Mouse (Mus musculus): ENCODE data around the gene Ctnnb1. TPM values are rescaled to one million over a fixed set of nuclear protein-coding genes. Genes with fewer than 3 reads are reported as not detected.
A peak's percentile ranks its signal among the peaks of the same experiment; 100 is the strongest.

Ctnnb1 gene
- polyA plus RNA-seq, 1 experiment from 2014 or later, result 645 TPM

DNA sequence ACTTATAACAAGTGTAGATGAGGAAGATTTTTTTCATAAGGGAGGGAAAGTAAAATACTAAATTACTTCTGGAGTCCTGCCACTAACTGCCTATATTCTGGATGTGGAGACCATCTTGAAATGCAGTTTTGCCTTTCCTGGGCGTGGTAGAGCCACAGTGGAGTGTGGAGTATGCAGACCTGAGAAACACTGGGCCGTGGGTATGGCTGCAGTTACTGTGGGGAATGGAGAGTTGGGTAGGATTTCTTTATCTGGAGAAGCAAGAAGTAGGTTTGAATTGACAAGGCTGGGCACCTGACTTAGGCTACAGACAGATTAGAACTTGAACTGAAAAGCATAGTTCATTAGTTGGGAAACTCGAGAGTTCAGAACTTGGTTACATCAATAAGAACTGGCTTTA, 15.2 kb downstream of the Ctnnb1 start:
- peaks cover 85% of the 10 kb centered on the region for H3K4me1 ChIP-seq

DNA sequence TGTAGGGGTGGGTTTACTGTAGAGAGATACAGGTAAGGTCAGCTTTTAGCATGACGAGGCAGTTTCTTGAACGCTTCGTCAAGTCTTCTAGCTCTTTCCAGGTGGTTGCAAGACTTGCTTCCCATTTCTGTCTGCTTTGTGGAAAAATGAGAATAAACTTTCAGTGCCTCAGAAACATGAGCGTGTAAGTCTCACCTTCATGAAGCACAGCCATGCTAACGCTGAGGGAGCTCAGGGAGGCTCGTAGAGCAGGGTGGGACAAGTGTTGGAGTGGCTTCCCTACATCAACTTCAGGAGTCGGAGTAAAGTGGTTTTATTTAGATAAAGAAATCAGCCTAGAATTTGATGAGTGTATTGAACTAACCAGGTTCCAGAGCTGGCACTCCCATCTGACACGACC, 17.1 kb downstream of the Ctnnb1 start:
- no peak overlapping the region for H3K9ac ChIP-seq
- H3K9me3 ChIP-seq (replicated peaks), result no peaks in the 10 kb centered on the region
- H3K4me2 ChIP-seq, result no peak overlapping the region
- peaks cover 67% of the 10 kb centered on the region for H3K4me1 ChIP-seq
- H3K27ac ChIP-seq, result no peak overlapping the region
- WGBS, result 87% methylated on average over 8 of the region's 8 CpGs
- H3K36me3 ChIP-seq (ENCODE audit: poor library complexity, severe bottlenecking), result peaks cover 24% of the 10 kb centered on the region
- H3K27me3 ChIP-seq, result no peaks in the 10 kb centered on the region
- H3K4me3 ChIP-seq, result no peak overlapping the region
- ATAC-seq, result no peak

More for the DNA sequence above, 15.2 kb downstream of the Ctnnb1 start:
- H3K4me3 ChIP-seq, result no peak overlapping the region
- H3K27me3 ChIP-seq, result no peaks in the 10 kb centered on the region
- H3K4me2 ChIP-seq, result no peak overlapping the region
- H3K9ac ChIP-seq, result no peak overlapping the region
- no peaks in the 10 kb centered on the region for H3K9me3 ChIP-seq (replicated peaks)
- ATAC-seq, result no peak
- peaks cover 10% of the 10 kb centered on the region; the same call in 1 of the 2 replicates for H3K36me3 ChIP-seq (ENCODE audit: poor library complexity, severe bottlenecking)
- no peak overlapping the region for H3K27ac ChIP-seq
- WGBS, result 80% methylated on average over 3 of the region's 3 CpGs

DNA sequence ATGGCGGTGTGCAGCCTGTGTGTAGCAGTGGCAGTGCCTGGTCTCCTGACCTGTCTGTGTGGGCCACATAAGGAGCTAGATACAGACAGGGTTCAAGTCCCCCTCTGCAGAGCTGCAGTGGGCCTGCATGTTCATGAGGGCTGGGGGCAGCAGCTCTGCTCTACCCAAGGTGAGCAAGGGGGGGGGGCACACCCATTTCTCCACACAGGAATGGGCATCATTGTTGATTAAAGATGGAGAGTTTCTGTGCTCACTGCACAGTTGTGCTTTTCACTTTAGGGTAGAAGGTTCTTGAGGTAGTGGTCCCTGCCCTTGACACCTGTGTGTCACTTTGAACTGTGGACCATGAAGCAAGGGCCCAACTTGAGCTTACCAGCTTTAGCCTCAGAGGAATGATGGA, 19.8 kb downstream of the Ctnnb1 start:
- peaks cover 40% of the 10 kb centered on the region for H3K4me1 ChIP-seq
- no peak overlapping the region for H3K4me3 ChIP-seq
- no peak for ATAC-seq
- H3K27ac ChIP-seq, result no peak overlapping the region
- peaks cover 41% of the 10 kb centered on the region for H3K36me3 ChIP-seq (ENCODE audit: poor library complexity, severe bottlenecking)
- no peaks in the 10 kb centered on the region for H3K9me3 ChIP-seq (replicated peaks)
- H3K9ac ChIP-seq, result no peak overlapping the region
- 96% methylated on average over 1 of the region's 1 CpGs for WGBS
- no peaks in the 10 kb centered on the region for H3K27me3 ChIP-seq
- no peak overlapping the region for H3K4me2 ChIP-seq

DNA sequence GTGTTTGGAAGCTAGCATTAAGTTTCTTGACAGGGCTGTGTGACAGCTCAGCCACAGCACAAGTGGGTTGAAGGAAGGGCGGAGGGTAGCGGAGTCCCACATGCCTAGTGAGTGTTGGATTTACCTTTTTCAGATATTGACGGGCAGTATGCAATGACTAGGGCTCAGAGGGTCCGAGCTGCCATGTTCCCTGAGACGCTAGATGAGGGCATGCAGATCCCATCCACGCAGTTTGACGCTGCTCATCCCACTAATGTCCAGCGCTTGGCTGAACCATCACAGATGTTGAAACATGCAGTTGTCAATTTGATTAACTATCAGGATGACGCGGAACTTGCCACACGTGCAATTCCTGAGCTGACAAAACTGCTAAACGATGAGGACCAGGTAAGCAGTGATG, 21.7 kb downstream of the Ctnnb1 start:
- H3K27ac ChIP-seq, result no peak overlapping the region
- ATAC-seq, result no peak
- no peaks in the 10 kb centered on the region for H3K27me3 ChIP-seq
- H3K9me3 ChIP-seq (replicated peaks), result no peaks in the 10 kb centered on the region
- no peak overlapping the region for H3K4me3 ChIP-seq
- H3K9ac ChIP-seq, result no peak overlapping the region
- 93% methylated on average over 12 of the region's 12 CpGs for WGBS
- peaks cover 28% of the 10 kb centered on the region for H3K4me1 ChIP-seq
- H3K4me2 ChIP-seq, result no peak overlapping the region
- peaks cover 60% of the 10 kb centered on the region for H3K36me3 ChIP-seq (ENCODE audit: poor library complexity, severe bottlenecking)

DNA sequence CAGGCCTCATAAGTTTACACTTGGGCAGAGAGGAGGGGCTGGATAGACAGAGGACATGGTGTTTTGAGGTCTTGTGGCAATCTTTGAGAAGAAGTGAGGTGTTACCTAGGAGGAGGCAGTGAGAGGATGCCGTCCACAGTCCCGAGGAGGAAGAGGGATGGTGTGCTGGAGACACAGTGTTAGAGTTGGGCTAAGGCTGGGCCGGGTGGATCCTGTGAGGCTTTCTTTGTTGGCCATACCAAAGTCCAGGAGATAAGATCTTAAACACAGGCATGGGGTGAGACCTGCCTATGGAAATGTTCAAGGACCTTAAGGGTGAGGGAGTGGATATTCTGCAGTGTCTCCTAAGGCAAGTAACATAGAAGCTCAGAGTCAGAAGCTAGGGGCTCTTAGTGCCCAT, 22.9 kb downstream of the Ctnnb1 start:
- Histone ChIP-seq H3K27me3 (no peaks in the 10 kb centered on the region), H3K36me3 (ENCODE audit: poor library complexity, severe bottlenecking) (peaks cover 72% of the 10 kb centered on the region), H3K4me2 (no peak overlapping the region), H3K4me3 (no peak overlapping the region), H3K9me3 (replicated peaks) (no peaks in the 10 kb centered on the region), H3K27ac (no peak overlapping the region), H3K4me1 (peaks cover 18% of the 10 kb centered on the region), H3K9ac (no peak overlapping the region)
- 84% methylated on average over 3 of the region's 3 CpGs for WGBS
- ATAC-seq, result no peak

DNA sequence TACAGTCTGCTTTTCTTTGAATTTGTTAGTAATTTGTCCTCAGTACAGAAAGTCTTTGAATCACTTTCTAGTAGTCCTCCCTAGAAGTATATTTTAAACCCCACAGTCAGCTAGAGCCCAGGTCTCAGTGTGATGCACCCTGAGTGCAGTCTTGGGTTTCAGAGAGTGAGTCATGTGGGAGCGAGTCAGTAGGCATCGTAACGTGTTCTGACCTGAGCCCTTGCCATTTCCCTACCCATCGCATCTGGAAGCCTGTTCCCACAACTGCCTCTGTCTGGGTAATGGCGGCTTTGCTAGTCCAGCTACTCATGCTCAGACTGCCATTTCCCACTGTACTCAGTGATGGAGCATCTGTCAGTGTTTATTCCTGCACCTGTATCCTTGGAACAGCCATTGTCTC, 29.0 kb downstream of the Ctnnb1 start:
- WGBS, result 90% methylated on average over 5 of the region's 5 CpGs
- no peak overlapping the region for H3K9ac ChIP-seq
- peaks cover 15% of the 10 kb centered on the region for H3K4me1 ChIP-seq
- H3K36me3 ChIP-seq (ENCODE audit: poor library complexity, severe bottlenecking), result peaks cover 99% of the 10 kb centered on the region
- H3K4me3 ChIP-seq, result no peak overlapping the region
- ATAC-seq, result no peak
- H3K27me3 ChIP-seq, result no peaks in the 10 kb centered on the region
- no peaks in the 10 kb centered on the region for H3K9me3 ChIP-seq (replicated peaks)
- no peak overlapping the region for H3K27ac ChIP-seq
- no peak overlapping the region for H3K4me2 ChIP-seq

DNA sequence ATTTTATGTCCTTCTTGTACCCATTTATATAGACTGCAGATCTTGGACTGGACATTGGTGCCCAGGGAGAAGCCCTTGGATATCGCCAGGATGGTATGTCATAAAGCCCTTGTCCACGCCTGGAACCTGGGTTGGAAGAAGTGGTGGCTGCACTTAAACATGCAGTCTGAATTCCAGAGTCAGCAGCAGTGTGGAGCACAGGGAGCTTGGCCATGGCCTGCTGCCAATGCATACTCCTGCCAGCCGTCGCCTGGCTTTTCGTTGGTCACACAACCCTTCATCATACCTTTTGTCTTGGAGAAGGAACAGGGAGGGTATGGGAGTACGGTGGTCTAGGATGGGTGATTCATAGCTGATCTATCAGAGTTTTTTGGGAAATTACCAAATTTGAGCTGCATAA, 29.5 kb downstream of the Ctnnb1 start:
- WGBS, result 76% methylated on average over 6 of the region's 6 CpGs
- Histone ChIP-seq H3K27me3 (no peaks in the 10 kb centered on the region), H3K36me3 (ENCODE audit: poor library complexity, severe bottlenecking) (peaks cover 99% of the 10 kb centered on the region), H3K9me3 (replicated peaks) (no peaks in the 10 kb centered on the region), H3K27ac (no peak overlapping the region; the same call in 1 of the 2 replicates), H3K4me1 (peaks cover 17% of the 10 kb centered on the region), H3K4me3 (no peak overlapping the region), H3K4me2 (no peak overlapping the region), H3K9ac (no peak overlapping the region)
- no peak for ATAC-seq

DNA sequence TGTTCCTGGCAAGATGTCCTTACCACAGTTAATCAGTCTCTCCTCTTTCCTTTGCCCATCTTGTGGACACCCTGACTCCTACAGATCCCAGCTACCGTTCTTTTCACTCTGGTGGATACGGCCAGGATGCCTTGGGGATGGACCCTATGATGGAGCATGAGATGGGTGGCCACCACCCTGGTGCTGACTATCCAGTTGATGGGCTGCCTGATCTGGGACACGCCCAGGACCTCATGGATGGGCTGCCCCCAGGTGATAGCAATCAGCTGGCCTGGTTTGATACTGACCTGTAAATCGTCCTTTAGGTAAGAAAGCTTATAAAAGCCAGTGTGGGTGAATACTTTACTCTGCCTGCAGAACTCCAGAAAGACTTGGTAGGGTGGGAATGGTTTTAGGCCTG, 30.2 kb downstream of the Ctnnb1 start:
- H3K4me3 ChIP-seq, result no peak overlapping the region
- no peak overlapping the region for H3K4me2 ChIP-seq
- 96% methylated on average over 4 of the region's 4 CpGs for WGBS
- peaks cover 17% of the 10 kb centered on the region for H3K4me1 ChIP-seq
- H3K9me3 ChIP-seq (replicated peaks), result no peaks in the 10 kb centered on the region
- H3K27me3 ChIP-seq, result no peaks in the 10 kb centered on the region
- no peak for ATAC-seq
- H3K27ac ChIP-seq, result no peak overlapping the region
- peaks cover 99% of the 10 kb centered on the region for H3K36me3 ChIP-seq (ENCODE audit: poor library complexity, severe bottlenecking)
- H3K9ac ChIP-seq, result no peak overlapping the region

DNA sequence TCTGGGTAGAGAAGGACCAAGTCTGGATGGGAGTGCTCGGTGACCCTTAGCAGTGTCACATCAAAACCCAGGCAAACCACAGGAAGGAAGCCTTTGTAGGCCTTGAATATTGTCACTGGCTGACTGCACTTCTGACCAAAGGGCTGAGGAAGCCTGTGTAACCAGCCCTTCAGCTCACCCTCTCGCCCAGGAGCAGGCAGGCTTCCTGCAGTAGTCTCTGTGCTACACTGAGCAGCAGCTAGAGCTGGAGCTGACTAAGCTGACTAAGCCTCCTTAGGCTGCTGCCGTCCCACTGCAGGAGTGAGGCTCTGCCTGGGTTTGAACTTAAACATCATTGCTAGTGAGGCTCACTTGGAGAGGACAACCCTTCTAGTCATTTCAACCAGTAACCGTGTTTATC, 31.6 kb downstream of the Ctnnb1 start:
- H3K9me3 ChIP-seq (replicated peaks), result no peaks in the 10 kb centered on the region
- no peak overlapping the region for H3K4me2 ChIP-seq
- H3K4me3 ChIP-seq, result no peak overlapping the region
- peaks cover 17% of the 10 kb centered on the region for H3K4me1 ChIP-seq
- H3K36me3 ChIP-seq (ENCODE audit: poor library complexity, severe bottlenecking), result peaks cover 99% of the 10 kb centered on the region
- H3K27ac ChIP-seq, result peak overlapping the region; percentile 6; the same call in 1 of the 2 replicates
- 82% methylated on average over 4 of the region's 4 CpGs for WGBS
- no peak overlapping the region for H3K9ac ChIP-seq
- no peak for ATAC-seq
- H3K27me3 ChIP-seq, result no peaks in the 10 kb centered on the region

DNA sequence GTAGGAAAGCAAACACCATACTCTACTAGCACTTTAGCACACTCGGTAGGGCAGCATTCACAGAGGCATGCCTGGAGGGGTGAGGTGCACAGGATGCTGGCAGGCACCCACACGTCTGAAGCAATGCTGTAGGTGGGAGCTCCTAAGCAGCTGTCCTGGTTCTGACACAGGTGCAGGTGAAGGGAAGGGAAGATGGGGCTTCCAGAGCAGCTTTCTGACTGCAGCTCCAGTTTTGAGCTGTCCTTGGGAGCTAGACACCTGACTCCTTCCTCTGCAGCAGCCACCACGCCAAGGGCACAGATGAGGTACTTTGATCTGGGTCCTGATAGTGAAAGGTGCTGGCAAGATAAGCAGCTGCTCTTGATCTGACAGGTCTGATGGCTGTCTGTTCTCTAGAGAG, 32.5 kb downstream of the Ctnnb1 start:
- 82% methylated on average over 3 of the region's 3 CpGs for WGBS
- H3K9ac ChIP-seq, result no peak overlapping the region
- no peak overlapping the region for H3K4me2 ChIP-seq
- H3K9me3 ChIP-seq (replicated peaks), result no peaks in the 10 kb centered on the region
- H3K36me3 ChIP-seq (ENCODE audit: poor library complexity, severe bottlenecking), result peaks cover 99% of the 10 kb centered on the region
- no peak for ATAC-seq
- no peaks in the 10 kb centered on the region for H3K27me3 ChIP-seq
- no peak overlapping the region for H3K27ac ChIP-seq
- peaks cover 17% of the 10 kb centered on the region for H3K4me1 ChIP-seq
- H3K4me3 ChIP-seq, result no peak overlapping the region

DNA sequence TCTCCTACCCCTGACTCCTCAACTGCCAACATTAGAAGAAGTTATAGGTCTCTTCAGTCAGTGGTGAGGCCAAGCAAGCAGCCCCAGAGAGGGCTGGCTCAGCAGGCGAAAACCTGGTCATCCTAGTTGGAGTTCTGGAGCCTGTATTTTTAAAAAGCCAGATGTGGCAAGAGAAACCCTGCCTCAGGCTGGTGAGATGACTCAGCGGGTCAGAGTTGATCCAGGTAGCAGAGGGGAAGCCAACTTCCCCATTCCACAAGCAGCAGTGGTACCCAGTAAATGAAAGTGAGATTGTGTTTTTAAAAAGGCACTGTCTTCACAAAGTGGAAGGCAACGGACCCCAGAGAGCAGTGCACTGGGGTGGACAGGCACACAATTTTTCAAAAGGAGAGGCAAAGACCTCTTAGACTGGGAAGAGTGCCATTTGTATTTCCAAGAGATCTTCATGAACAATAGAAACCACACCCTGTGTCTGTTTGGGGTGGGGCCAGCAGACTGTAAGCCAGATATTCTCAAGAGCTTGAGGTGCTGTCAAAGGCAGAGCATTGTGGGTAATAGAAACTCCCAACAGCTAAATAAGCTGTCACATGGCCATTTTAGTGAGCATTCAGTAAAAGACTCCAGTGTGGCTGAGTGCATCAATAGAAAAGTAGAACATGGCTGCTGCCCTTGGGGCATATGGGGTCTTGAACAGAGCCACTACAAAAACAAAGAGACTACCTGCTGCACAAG, 33.1 kb downstream of the Ctnnb1 start:
- Histone ChIP-seq H3K9ac (no peak overlapping the region), H3K27me3 (no peaks in the 10 kb centered on the region), H3K36me3 (ENCODE audit: poor library complexity, severe bottlenecking) (peaks cover 99% of the 10 kb centered on the region), H3K4me2 (no peak overlapping the region), H3K27ac (peak overlapping the region; percentile 22; the same call in 1 of the 2 replicates), H3K4me3 (no peak overlapping the region), H3K9me3 (replicated peaks) (no peaks in the 10 kb centered on the region), H3K4me1 (peaks cover 17% of the 10 kb centered on the region)
- 81% methylated on average over 3 of the region's 3 CpGs for WGBS
- ATAC-seq, result no peak

DNA sequence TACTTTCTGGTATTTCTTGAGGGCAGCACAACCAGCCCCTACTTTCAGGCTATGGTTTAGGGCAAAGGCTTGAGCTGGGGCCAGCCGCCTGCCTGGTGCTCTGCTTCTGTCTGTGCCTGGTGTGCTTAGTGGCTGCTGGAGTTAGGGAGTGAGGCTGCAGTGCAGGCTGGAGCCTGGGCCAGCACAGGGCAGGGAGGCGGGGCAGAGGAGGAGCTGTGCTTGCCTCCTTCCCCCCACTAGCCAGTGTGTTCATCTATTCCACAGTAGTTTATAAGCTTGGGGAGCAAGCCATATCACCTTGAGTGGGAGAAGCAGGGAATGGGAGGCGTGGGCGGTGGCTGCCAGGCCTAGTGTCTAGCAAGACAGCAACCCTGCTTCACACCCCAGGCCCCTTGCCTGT, 34.1 kb downstream of the Ctnnb1 start:
- Histone ChIP-seq H3K9ac (no peak overlapping the region), H3K4me1 (peaks cover 17% of the 10 kb centered on the region), H3K4me3 (no peak overlapping the region), H3K36me3 (ENCODE audit: poor library complexity, severe bottlenecking) (peaks cover 98% of the 10 kb centered on the region), H3K4me2 (no peak overlapping the region), H3K9me3 (replicated peaks) (no peaks in the 10 kb centered on the region), H3K27ac (peak overlapping the region; percentile 61), H3K27me3 (no peaks in the 10 kb centered on the region)
- ATAC-seq, result peak; percentile 14; the same call in 1 of the 2 replicates
- WGBS, result 80% methylated on average over 4 of the region's 4 CpGs

DNA sequence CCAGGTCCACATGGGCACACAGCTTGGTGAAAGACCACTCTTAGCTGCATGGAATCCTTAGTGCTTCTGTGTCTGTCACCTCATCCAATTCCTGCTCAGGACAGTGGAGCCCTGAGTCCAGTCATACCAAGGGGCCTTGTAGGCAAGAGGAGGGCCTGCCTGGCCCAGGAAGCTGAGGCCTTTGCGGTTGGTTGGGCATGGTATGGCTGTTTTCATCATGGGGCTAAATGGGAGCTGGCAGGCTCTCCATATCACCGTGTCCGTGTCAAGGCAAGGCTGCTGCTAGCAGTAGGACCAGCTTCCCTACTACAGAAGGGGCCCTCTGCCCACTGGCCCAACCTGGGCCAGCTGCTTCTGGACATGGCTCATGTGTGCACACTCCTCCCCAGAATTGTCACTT, 34.7 kb downstream of the Ctnnb1 start:
- peaks cover 98% of the 10 kb centered on the region for H3K36me3 ChIP-seq (ENCODE audit: poor library complexity, severe bottlenecking)
- no peaks in the 10 kb centered on the region for H3K9me3 ChIP-seq (replicated peaks)
- no peak overlapping the region for H3K4me2 ChIP-seq
- ATAC-seq, result no peak
- no peak overlapping the region for H3K4me3 ChIP-seq
- peaks cover 17% of the 10 kb centered on the region for H3K4me1 ChIP-seq
- H3K9ac ChIP-seq, result no peak overlapping the region
- 90% methylated on average over 3 of the region's 3 CpGs for WGBS
- 0 out of 2 replicates have a peak overlapping the region, but pooled peaks have one; percentile 61 for H3K27ac ChIP-seq
- H3K27me3 ChIP-seq, result no peaks in the 10 kb centered on the region

Measured in forebrain, embryonic 13.5 days (tissue).